Mouse (Mus musculus): ENCODE data around the gene Gm9944. TPM values are rescaled to one million over a fixed set of nuclear protein-coding genes. Genes with fewer than 3 reads are reported as not detected.

Gm9944 gene
- polyA plus RNA-seq, 1 experiment = not detected

GRCm38 (mm10) chr4:144406261-144406660 is 46.9 kb downstream of the Gm9944 start:
- Histone ChIP-seq H3K36me3 (ENCODE audit: control insufficient read depth, insufficient read depth, low read length) (no peaks in the 10 kb centered on the region), H3K27me3 (ENCODE audit: control insufficient read depth, insufficient read depth, low read length) (no peaks in the 10 kb centered on the region), H3K4me3 (ENCODE audit: control insufficient read depth, low read depth, low read length) (no peak overlapping the region), H3K4me1 (ENCODE audit: control insufficient read depth, insufficient read depth, low read length) (peaks cover 7% of the 10 kb centered on the region), H3K27ac (ENCODE audit: control insufficient read depth, insufficient read depth, low read depth, low read length) (no peak overlapping the region)
- no peak for TF ChIP-seq POLR2A (IDR thresholded peaks at IDR 0.05; ENCODE audit: control insufficient read depth, low read depth, low read length)
- TF ChIP-seq CTCF (IDR thresholded peaks at IDR 0.05; ENCODE audit: control insufficient read depth, insufficient read depth, insufficient replicate concordance, low read depth, low read length) = no peak

GRCm38 (mm10) chr4:144404456-144405086 is 48.5 kb downstream of the Gm9944 start:
- Histone ChIP-seq H3K27me3 (ENCODE audit: control insufficient read depth, insufficient read depth, low read length) (no peaks in the 10 kb centered on the region), H3K4me1 (ENCODE audit: control insufficient read depth, insufficient read depth, low read length) (peaks cover 7% of the 10 kb centered on the region), H3K4me3 (ENCODE audit: control insufficient read depth, low read depth, low read length) (peak overlapping the region; percentile 74), H3K27ac (ENCODE audit: control insufficient read depth, insufficient read depth, low read depth, low read length) (no peak overlapping the region), H3K36me3 (ENCODE audit: control insufficient read depth, insufficient read depth, low read length) (no peaks in the 10 kb centered on the region)
- TF ChIP-seq POLR2A (IDR thresholded peaks at IDR 0.05; ENCODE audit: control insufficient read depth, low read depth, low read length) (0 out of 2 replicates have a peak, but pooled peaks have one; percentile 16), CTCF (IDR thresholded peaks at IDR 0.05; ENCODE audit: control insufficient read depth, insufficient read depth, insufficient replicate concordance, low read depth, low read length) (no peak)

Other genes with a start within 250 kb of the Gm9944 start
- 0.12 TPM in 1 of 2 replicates, not detected in the other for gene C87977, start 240.0 kb downstream of the Gm9944 start, polyA plus RNA-seq (2012; rRNA removed)
- gene Pramel5, start 172.8 kb downstream of the Gm9944 start, polyA plus RNA-seq (2012; rRNA removed) = not detected in 2 replicates
- gene Gm13128, start 123.1 kb downstream of the Gm9944 start, polyA plus RNA-seq (2012; rRNA removed) = not detected in 2 replicates
- not detected in 2 replicates for gene Gm13119, start 95.4 kb downstream of the Gm9944 start, polyA plus RNA-seq (2012; rRNA removed)
- not detected in 2 replicates for gene Pramef20, start 75.4 kb downstream of the Gm9944 start, polyA plus RNA-seq (2012; rRNA removed)
- 2.2 and 2.8 TPM in 2 replicates for gene Pramef12, start 44.9 kb downstream of the Gm9944 start, polyA plus RNA-seq (2012; rRNA removed)
- gene 1700012P22Rik, start 14.5 kb downstream of the Gm9944 start, polyA plus RNA-seq (2012; rRNA removed) = 111 and 131 TPM in 2 replicates
- not detected in 2 replicates for gene Aadacl3, start 10.4 kb upstream of the Gm9944 start, polyA plus RNA-seq (2012; rRNA removed)
- not detected in 2 replicates for gene 9430007A20Rik, start 66.5 kb upstream of the Gm9944 start, polyA plus RNA-seq (2012; rRNA removed)
- 0.14 TPM in 1 of 2 replicates, not detected in the other for gene Gm13124, start 111.8 kb upstream of the Gm9944 start, polyA plus RNA-seq (2012; rRNA removed)
- not detected in 2 replicates for gene Aadacl4, start 160.4 kb upstream of the Gm9944 start, polyA plus RNA-seq (2012; rRNA removed)
- gene Gm436, start 233.1 kb upstream of the Gm9944 start, polyA plus RNA-seq (2012; rRNA removed) = not detected in 2 replicates